7 mouse cellular contexts compared by ENCODE assay signal in the genomic region with DNA sequence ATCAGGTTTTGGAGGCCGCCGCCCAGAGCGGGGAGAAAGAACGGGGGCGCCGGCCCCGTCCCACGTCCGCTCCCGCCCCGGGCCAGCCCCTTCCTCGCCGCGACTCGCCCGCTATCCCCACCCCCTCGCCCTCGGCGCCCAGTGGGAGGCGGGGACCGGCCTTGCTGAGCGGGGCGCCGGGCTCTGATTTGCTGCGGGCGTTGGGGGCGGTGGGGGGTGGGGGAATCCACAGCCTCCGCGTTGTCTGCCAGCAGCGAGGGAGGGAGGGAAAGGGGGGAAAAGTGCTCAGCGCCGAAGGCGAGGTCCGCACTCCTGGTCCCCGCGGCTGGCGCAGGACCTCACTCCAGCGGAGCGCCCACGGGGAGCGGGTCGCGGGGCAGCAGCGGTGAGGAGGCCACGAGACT. TPM values are rescaled to one million over a fixed set of nuclear protein-coding genes. Genes with fewer than 3 reads are reported as not detected.
A peak's percentile ranks its signal among the peaks of the same experiment; 100 is the strongest.
DNase-seq lines count a peak whose midpoint lies in the region; ATAC-seq and TF ChIP-seq lines count a peak whose summit lies in the region.

A gene (plus strand): TSS at position 278 of the 404 bp plus-strand sequence.

- H3K27ac ChIP-seq in ES-E14 (ENCODE audit: insufficient read depth, low read depth, low read length, poor library complexity, severe bottlenecking), result no peak within 1 kb of the TSS
- H3K27ac ChIP-seq in forebrain, embryonic 13.5 days, result no peak within 1 kb of the TSS; the same call in 1 of the 2 replicates
- H3K27ac ChIP-seq in limb, embryonic 10.5 days, result peak within 1 kb of the TSS; percentile 90
- 0 out of 2 replicates have a peak within 1 kb of the TSS, but pooled peaks have one; percentile 41 for H3K27ac ChIP-seq in midbrain, embryonic 14.5 days (replicated peaks; ENCODE audit: low read depth, low read length)

- in situ Hi-C loops in ES-E14 (cut with MboI; ENCODE audit: low sequenced_read_pairs in 2 of 2, unreplicated experiment in 2 of 2), result no loop called here

- H3K9ac ChIP-seq in ES-E14 (ENCODE audit: insufficient read depth, low read depth, low read length, poor library complexity, severe bottlenecking), result peak within 1 kb of the TSS; percentile 77
- peak within 1 kb of the TSS; percentile 73 for H3K9ac ChIP-seq in forebrain, embryonic 13.5 days
- H3K9ac ChIP-seq in midbrain, embryonic 14.5 days (replicated peaks; ENCODE audit: low read length), result peak within 1 kb of the TSS; percentile 48

- DNase-seq in ES-E14 (ENCODE audit: low read depth, low spot score) (peak; percentile 86), adipocyte (ENCODE audit: low spot score) (peak; percentile 80)
- DNase-seq in heart, postnatal 25 days (ENCODE audit: low spot score), result peak; percentile 80
- DNase-seq in limb, embryonic 10.5 days (ENCODE audit: low spot score), result peak; percentile 93
- peak; percentile 85 for DNase-seq in midbrain, embryonic 14.5 days
- peak; percentile 75 for DNase-seq in testis, postnatal 14 days (ENCODE audit: low spot score)

- H3K4me1 ChIP-seq in ES-E14 (ENCODE audit: control insufficient read depth in 2 of 2, insufficient read depth in 2 of 2, low read length in 2 of 2, poor library complexity in 1 of 2), result peaks cover 0 to 3% of the 10 kb centered on the region in 2 experiments; a peak in 2 of 4 replicates
- H3K4me1 ChIP-seq in forebrain, embryonic 13.5 days, result peaks cover 43% of the 10 kb centered on the region
- H3K4me1 ChIP-seq in limb, embryonic 10.5 days, result peaks cover 51% of the 10 kb centered on the region
- H3K4me1 ChIP-seq in midbrain, embryonic 14.5 days (ENCODE audit: control insufficient read depth, insufficient read depth, low read length), result peaks cover 22% of the 10 kb centered on the region

- H3K4me2 ChIP-seq in forebrain, embryonic 13.5 days, result peak within 1 kb of the TSS; percentile 93
- H3K4me2 ChIP-seq in midbrain, embryonic 14.5 days (ENCODE audit: low read length), result peak within 1 kb of the TSS; percentile 99

- no peaks in the 10 kb centered on the region for H3K9me3 ChIP-seq in ES-E14 (ENCODE audit: control insufficient read depth, insufficient read depth, low read depth, low read length)
- no peaks in the 10 kb centered on the region for H3K9me3 ChIP-seq in forebrain, embryonic 13.5 days (replicated peaks)
- no peaks in the 10 kb centered on the region for H3K9me3 ChIP-seq in limb, embryonic 10.5 days (replicated peaks)
- H3K9me3 ChIP-seq in midbrain, embryonic 14.5 days (ENCODE audit: control insufficient read depth, low read length), result no peaks in the 10 kb centered on the region

- peak; percentile 91 for ATAC-seq in forebrain, embryonic 13.5 days
- peak; percentile 80 for ATAC-seq in midbrain, embryonic 14.5 days (ENCODE audit: low FRiP score, low TSS enrichment)

- no peaks in the 10 kb centered on the region for H3K36me3 ChIP-seq in ES-E14 (ENCODE audit: control insufficient read depth, insufficient read depth, low read length, poor library complexity, severe bottlenecking)
- H3K36me3 ChIP-seq in forebrain, embryonic 13.5 days (ENCODE audit: poor library complexity, severe bottlenecking), result no peaks in the 10 kb centered on the region
- H3K36me3 ChIP-seq in limb, embryonic 10.5 days, result no peaks in the 10 kb centered on the region
- H3K36me3 ChIP-seq in midbrain, embryonic 14.5 days (ENCODE audit: control insufficient read depth, insufficient read depth, low read length), result no peaks in the 10 kb centered on the region

- 0% methylated on average over 45 of the region's 45 CpGs for WGBS in forebrain, embryonic 13.5 days
- WGBS in limb, embryonic 10.5 days, result under 1% methylated on average over 45 of the region's 45 CpGs
- under 1% methylated on average over 43 of the region's 45 CpGs for WGBS in midbrain, embryonic 14.5 days

- peak within 1 kb of the TSS; percentile 75 to 88 for H3K4me3 ChIP-seq in ES-E14 (ENCODE audit: insufficient read depth in 1 of 2, low read depth in 1 of 2, low read length in 2 of 2, poor library complexity in 1 of 2, severe bottlenecking in 1 of 2)
- peak within 1 kb of the TSS; percentile 60 for H3K4me3 ChIP-seq in forebrain, embryonic 13.5 days
- peak within 1 kb of the TSS; percentile 75 for H3K4me3 ChIP-seq in limb, embryonic 10.5 days
- peak within 1 kb of the TSS; percentile 48 for H3K4me3 ChIP-seq in midbrain, embryonic 14.5 days (replicated peaks; ENCODE audit: low read depth, low read length)

- intact Hi-C loops in heart, postnatal 25 days (cut with DNase I), result loop anchor here (10.0 kb wide), 2 partner anchors 211 to 321 kb away; a partner anchor contains a TSS

- peaks cover 21% of the 10 kb centered on the region for H3K27me3 ChIP-seq in forebrain, embryonic 13.5 days
- peaks cover 28% of the 10 kb centered on the region for H3K27me3 ChIP-seq in limb, embryonic 10.5 days (ENCODE audit: low read depth, poor library complexity, severe bottlenecking)
- H3K27me3 ChIP-seq in midbrain, embryonic 14.5 days (ENCODE audit: control insufficient read depth, insufficient read depth, low read length), result peaks cover 16% of the 10 kb centered on the region; the same call in 1 of the 2 replicates

TF ChIP-seq in ES-E14, 5 proteins besides CTCF, POLR2A, EP300 and RAD21:
- TF ChIP-seq HCFC1 (IDR thresholded peaks at IDR 0.05; ENCODE audit: borderline replicate concordance, insufficient read depth, low read length) (0 out of 2 replicates have a peak, but pooled peaks have one; percentile 16), MAFK (IDR thresholded peaks at IDR 0.05; ENCODE audit: insufficient read depth, low read depth, low read length) (no peak)

RNA-seq across cellular contexts. Expression of the gene that starts here (rescaled TPM):
- total RNA-seq in ES-E14 (2012; rRNA removed), result 27.3 and 42.3 TPM in 2 replicates
- polyA plus RNA-seq in forebrain, embryonic 13.5 days (2015; fragmentation: Nextera tagmentation; extraction: Ambion mirVana), result 6.1 and 6.5 TPM in 2 replicates
- total RNA-seq in heart, postnatal 25 days (2021), result 10 to 100 TPM; 50.0 to 58.3 TPM
- polyA plus RNA-seq in limb, embryonic 10.5 days (2016; fragmentation: Nextera tagmentation; extraction: Ambion mirVana), result 13.5 and 21.4 TPM in 2 replicates
- polyA plus RNA-seq in midbrain, embryonic 14.5 days (2014; fragmentation: Nextera tagmentation; extraction: Ambion mirVana), result 2.8 and 8.5 TPM in 2 replicates

Comparison
In these comparisons a context has a peak if more than half of its experiments do, and no peak if none do; other contexts are left out.
1. H3K27ac ChIP-seq: peak in limb, embryonic 10.5 days (single experiment) and midbrain, embryonic 14.5 days (single experiment); none in ES-E14 (single experiment) and forebrain, embryonic 13.5 days (single experiment).
2. Peak in every context shown above with its lines, with median percentiles within 50 percentile points of each other: DNase-seq, H3K4me3 ChIP-seq and H3K9ac ChIP-seq.